Mouse (Mus musculus): ENCODE results near the gene Mettl22.

DNA sequence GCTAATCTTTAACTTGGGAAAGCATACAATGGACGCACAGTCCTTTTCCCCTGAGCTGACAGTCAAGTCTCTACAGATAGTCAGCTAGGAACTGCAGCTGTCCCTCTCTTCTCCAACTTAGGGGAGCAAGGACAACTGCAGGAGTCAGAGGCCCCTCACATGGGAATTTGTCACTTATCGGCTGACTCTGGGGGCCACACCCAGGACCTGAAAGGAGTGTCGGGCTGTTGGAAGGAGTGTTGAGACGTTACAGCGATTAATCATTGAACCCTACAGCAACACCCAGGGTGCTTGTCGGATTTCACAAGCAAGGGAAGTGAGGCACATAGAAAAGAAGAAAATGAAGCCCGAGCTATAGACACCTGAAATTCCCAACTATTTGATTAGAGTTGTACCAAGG lies 55.3 kb downstream of the Mettl22 start:
- TF ChIP-seq CTCF (IDR thresholded peaks at IDR 0.05; ENCODE audit: borderline replicate concordance, control insufficient read depth, extremely low read depth, insufficient read depth, low read length, poor library complexity) (no peak), POLR2A (IDR thresholded peaks at IDR 0.05; ENCODE audit: control insufficient read depth, extremely low read depth, insufficient read depth, low read length, poor library complexity) (no peak)
